Mouse (Mus musculus): Measurements from ENCODE around the gene Myl7.
"Not testable (repeated sequence)": the region's sequence is repeated elsewhere in the genome, so short reads cannot be mapped to it uniquely, and the experiment has no call there.

- TF ChIP-seq POLR2A (IDR thresholded peaks at IDR 0.05; ENCODE audit: insufficient read depth, low read length); CTCF (IDR thresholded peaks at IDR 0.05; ENCODE audit: low read depth, low read length): not testable (repeated sequence)
Observed at GRCm38 (mm10) chr11:5934531-5934930, 35.9 kb upstream of the Myl7 start.
